Mouse (Mus musculus): Measurements from ENCODE around the gene Blm. TPM values are rescaled to one million over a fixed set of nuclear protein-coding genes. Genes with fewer than 3 reads are reported as not detected.

Blm gene
- polyA plus RNA-seq, 1 experiment from 2014 or later = 13.0 TPM

GRCm38 (mm10) chr7:80449620-80450091 is 85.3 kb downstream of the Blm start:
- no peak for ATAC-seq (replicated peaks; ENCODE audit: insufficient number of reproducible peaks, insufficient read depth, low FRiP score, low read depth)
- WGBS = 47% methylated on average over 6 of the region's 6 CpGs
- Histone ChIP-seq H3K4me3 (no peak overlapping the region), H3K4me1 (replicated peaks) (peaks cover 43% of the 10 kb centered on the region), H3K4me2 (no peak overlapping the region), H3K27me3 (no peaks in the 10 kb centered on the region), H3K9ac (no peak overlapping the region), H3K9me3 (replicated peaks) (no peaks in the 10 kb centered on the region), H3K36me3 (peaks cover 4% of the 10 kb centered on the region; the same call in 1 of the 2 replicates), H3K27ac (no peak overlapping the region)

- Histone ChIP-seq H3K9me3 (replicated peaks) (no peaks in the 10 kb centered on the region), H3K36me3 (no peaks in the 10 kb centered on the region), H3K9ac (no peak overlapping the region), H3K27me3 (no peaks in the 10 kb centered on the region), H3K27ac (no peak overlapping the region), H3K4me3 (no peak overlapping the region), H3K4me2 (no peak overlapping the region), H3K4me1 (replicated peaks) (peaks cover 64% of the 10 kb centered on the region)
- ATAC-seq (replicated peaks; ENCODE audit: insufficient number of reproducible peaks, insufficient read depth, low FRiP score, low read depth) = no peak
- 92% methylated on average over 8 of the region's 8 CpGs for WGBS
Observed at GRCm38 (mm10) chr7:80447336-80447735, 87.6 kb downstream of the Blm start.

GRCm38 (mm10) chr7:80446221-80446878 is 88.6 kb downstream of the Blm start:
- H3K27me3 ChIP-seq = no peaks in the 10 kb centered on the region
- no peaks in the 10 kb centered on the region for H3K9me3 ChIP-seq (replicated peaks)
- H3K9ac ChIP-seq = no peak overlapping the region
- no peak overlapping the region for H3K4me3 ChIP-seq
- peaks cover 61% of the 10 kb centered on the region for H3K4me1 ChIP-seq (replicated peaks)
- H3K27ac ChIP-seq = peak overlapping the region; percentile 88
- no peak for ATAC-seq (replicated peaks; ENCODE audit: insufficient number of reproducible peaks, insufficient read depth, low FRiP score, low read depth)
- H3K36me3 ChIP-seq = no peaks in the 10 kb centered on the region
- H3K4me2 ChIP-seq = 0 out of 2 replicates have a peak overlapping the region, but pooled peaks have one; percentile 12
- WGBS = 37% methylated on average over 7 of the region's 7 CpGs

GRCm38 (mm10) chr7:80445492-80445891 is 89.4 kb downstream of the Blm start:
- no peaks in the 10 kb centered on the region for H3K9me3 ChIP-seq (replicated peaks)
- H3K27me3 ChIP-seq = no peaks in the 10 kb centered on the region
- no peak overlapping the region for H3K9ac ChIP-seq
- no peak overlapping the region for H3K4me3 ChIP-seq
- H3K4me2 ChIP-seq = peak overlapping the region; percentile 12; the same call in 1 of the 2 replicates
- peak overlapping the region; percentile 88 for H3K27ac ChIP-seq
- no peaks in the 10 kb centered on the region for H3K36me3 ChIP-seq
- H3K4me1 ChIP-seq (replicated peaks) = peaks cover 55% of the 10 kb centered on the region
- ATAC-seq (replicated peaks; ENCODE audit: insufficient number of reproducible peaks, insufficient read depth, low FRiP score, low read depth) = peak; percentile 84
- WGBS = 16% methylated on average over 6 of the region's 6 CpGs

- Histone ChIP-seq H3K4me1 (replicated peaks) (peaks cover 55% of the 10 kb centered on the region), H3K36me3 (no peaks in the 10 kb centered on the region), H3K27ac (peak overlapping the region; percentile 88), H3K27me3 (no peaks in the 10 kb centered on the region), H3K4me2 (peak overlapping the region; percentile 12; the same call in 1 of the 2 replicates), H3K4me3 (no peak overlapping the region), H3K9ac (peak overlapping the region; percentile 7; the same call in 1 of the 2 replicates), H3K9me3 (replicated peaks) (no peaks in the 10 kb centered on the region)
- ATAC-seq (replicated peaks; ENCODE audit: insufficient number of reproducible peaks, insufficient read depth, low FRiP score, low read depth) = peak; percentile 60
- 22% methylated on average over 17 of the region's 17 CpGs for WGBS
Observed at GRCm38 (mm10) chr7:80444401-80445249, 90.3 kb downstream of the Blm start.

- Histone ChIP-seq H3K36me3 (no peaks in the 10 kb centered on the region), H3K4me2 (no peak overlapping the region), H3K4me1 (replicated peaks) (peaks cover 62% of the 10 kb centered on the region), H3K9ac (no peak overlapping the region), H3K9me3 (replicated peaks) (no peaks in the 10 kb centered on the region), H3K4me3 (no peak overlapping the region), H3K27me3 (no peaks in the 10 kb centered on the region), H3K27ac (no peak overlapping the region)
- WGBS = 75% methylated on average over 3 of the region's 3 CpGs
- no peak for ATAC-seq (replicated peaks; ENCODE audit: insufficient number of reproducible peaks, insufficient read depth, low FRiP score, low read depth)
Observed at GRCm38 (mm10) chr7:80443124-80443523, 91.8 kb downstream of the Blm start.

GRCm38 (mm10) chr7:80441986-80442904 is 92.7 kb downstream of the Blm start:
- WGBS = 68% methylated on average over 11 of the region's 11 CpGs
- Histone ChIP-seq H3K27me3 (no peaks in the 10 kb centered on the region), H3K4me2 (no peak overlapping the region), H3K9me3 (replicated peaks) (no peaks in the 10 kb centered on the region), H3K36me3 (no peaks in the 10 kb centered on the region), H3K4me3 (no peak overlapping the region), H3K9ac (no peak overlapping the region), H3K4me1 (replicated peaks) (peaks cover 62% of the 10 kb centered on the region), H3K27ac (no peak overlapping the region)
- ATAC-seq (replicated peaks; ENCODE audit: insufficient number of reproducible peaks, insufficient read depth, low FRiP score, low read depth) = no peak

GRCm38 (mm10) chr7:80440685-80441084 is 94.2 kb downstream of the Blm start:
- no peaks in the 10 kb centered on the region for H3K9me3 ChIP-seq (replicated peaks)

GRCm38 (mm10) chr7:80439789-80440488 is 95.0 kb downstream of the Blm start:
- H3K27me3 ChIP-seq = no peaks in the 10 kb centered on the region
- WGBS = 81% methylated on average over 10 of the region's 10 CpGs
- H3K27ac ChIP-seq = no peak overlapping the region
- H3K9ac ChIP-seq = no peak overlapping the region
- peaks cover 50% of the 10 kb centered on the region for H3K4me1 ChIP-seq (replicated peaks)
- no peak for ATAC-seq (replicated peaks; ENCODE audit: insufficient number of reproducible peaks, insufficient read depth, low FRiP score, low read depth)
- H3K9me3 ChIP-seq (replicated peaks) = no peaks in the 10 kb centered on the region
- H3K4me3 ChIP-seq = no peak overlapping the region
- H3K36me3 ChIP-seq = no peaks in the 10 kb centered on the region
- H3K4me2 ChIP-seq = no peak overlapping the region

More at GRCm38 (mm10) chr7:80440685-80441084, 94.2 kb downstream of the Blm start:
- Histone ChIP-seq H3K27me3 (no peaks in the 10 kb centered on the region), H3K27ac (no peak overlapping the region), H3K4me3 (no peak overlapping the region), H3K4me2 (no peak overlapping the region), H3K36me3 (no peaks in the 10 kb centered on the region), H3K4me1 (replicated peaks) (peaks cover 51% of the 10 kb centered on the region), H3K9ac (no peak overlapping the region)
- ATAC-seq (replicated peaks; ENCODE audit: insufficient number of reproducible peaks, insufficient read depth, low FRiP score, low read depth) = no peak
- 60% methylated on average over 4 of the region's 4 CpGs for WGBS

GRCm38 (mm10) chr7:80439032-80439760 is 95.7 kb downstream of the Blm start:
- H3K36me3 ChIP-seq = no peaks in the 10 kb centered on the region
- ATAC-seq (replicated peaks; ENCODE audit: insufficient number of reproducible peaks, insufficient read depth, low FRiP score, low read depth) = no peak
- H3K9ac ChIP-seq = no peak overlapping the region
- WGBS = 26% methylated on average over 14 of the region's 15 CpGs
- H3K27me3 ChIP-seq = no peaks in the 10 kb centered on the region
- H3K9me3 ChIP-seq (replicated peaks) = no peaks in the 10 kb centered on the region
- H3K4me1 ChIP-seq (replicated peaks) = peaks cover 44% of the 10 kb centered on the region
- no peak overlapping the region for H3K27ac ChIP-seq
- peak overlapping the region; percentile 27 for H3K4me2 ChIP-seq
- no peak overlapping the region; the same call in 1 of the 2 replicates for H3K4me3 ChIP-seq

All from heart, embryonic 15.5 days (tissue).